Mouse (Mus musculus) thymus, postnatal 36 days (tissue): ENCODE results near the gene Pls3.

Source experiments
- DNase-seq, 2 experiments: peaks; one replicate each; pipeline ENCODE4 v3.0.0; 2022; ENCODE audit warnings: mixed read lengths in 2 of 2

The Pls3 gene

DNA sequence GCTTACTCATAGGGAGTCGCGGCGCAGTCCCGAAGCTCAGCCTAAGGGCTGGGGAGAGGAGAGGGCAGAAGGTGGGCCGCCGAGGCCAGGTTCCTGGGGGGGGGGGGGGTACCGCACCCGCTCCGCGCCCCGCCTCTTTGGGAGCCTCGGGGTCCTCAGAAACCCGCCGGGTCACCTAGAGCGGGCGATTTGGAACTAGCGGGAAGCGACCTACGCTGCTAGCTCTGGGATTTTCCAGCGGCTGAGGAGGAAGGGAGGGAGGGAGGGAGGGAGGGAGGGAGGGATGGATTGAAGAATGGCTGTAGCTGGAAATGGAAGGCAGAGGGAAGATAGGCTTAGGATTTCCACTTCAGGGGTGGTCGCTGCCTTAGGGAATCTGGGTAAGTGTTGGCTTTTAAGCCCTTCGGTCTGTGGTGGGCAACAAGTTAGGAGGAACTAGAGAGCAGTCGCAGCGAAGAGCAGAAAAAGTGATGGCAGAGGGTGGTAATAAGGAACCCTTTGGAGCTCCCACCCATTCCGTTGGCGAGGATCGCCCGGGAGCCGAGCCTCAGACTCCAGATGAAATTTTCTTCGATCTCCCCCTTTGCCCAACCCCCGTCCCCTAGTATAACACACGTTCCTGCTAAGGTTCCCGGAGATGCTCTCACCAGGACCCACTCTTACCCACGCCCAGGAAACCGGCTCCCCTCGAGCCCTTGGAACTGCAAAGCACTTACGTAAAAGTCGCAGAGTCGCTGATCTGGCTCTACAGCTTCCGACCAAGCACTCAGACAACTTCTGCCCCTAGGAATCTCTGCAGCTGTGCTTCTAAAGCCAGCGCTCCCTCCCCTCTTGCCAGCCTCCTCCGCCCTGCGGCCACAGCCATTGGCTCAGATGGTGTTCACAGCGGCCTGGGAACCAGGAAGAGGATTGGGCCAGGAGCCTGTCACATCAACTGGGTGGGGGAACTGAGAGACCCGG is at the start of gene Pls3:
Gene Pls3 (minus strand): TSS at position 851 of the 960 bp plus-strand sequence.
- DNase-seq: peak; percentile 37 to 43

DNA sequence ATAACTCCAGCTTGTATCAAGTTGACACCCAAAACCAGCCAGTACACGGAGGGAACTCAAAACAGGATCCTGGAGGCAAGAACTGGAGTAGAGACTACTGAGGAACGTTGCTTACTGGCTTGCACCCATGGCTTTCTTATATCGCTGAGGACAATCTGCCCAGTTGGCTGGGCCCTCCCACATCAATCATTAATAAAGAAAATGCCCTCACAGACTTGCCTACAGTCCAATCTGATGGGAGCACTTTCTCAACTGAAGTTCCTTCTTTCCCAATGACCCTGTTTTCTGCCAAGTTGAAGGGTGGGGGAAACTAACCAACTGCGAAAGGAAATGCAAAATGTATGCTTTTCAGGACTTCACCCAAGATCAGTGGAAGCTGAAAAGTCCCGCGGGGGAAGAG is 20.7 kb upstream of the Pls3 start:
- no peak for DNase-seq

DNA sequence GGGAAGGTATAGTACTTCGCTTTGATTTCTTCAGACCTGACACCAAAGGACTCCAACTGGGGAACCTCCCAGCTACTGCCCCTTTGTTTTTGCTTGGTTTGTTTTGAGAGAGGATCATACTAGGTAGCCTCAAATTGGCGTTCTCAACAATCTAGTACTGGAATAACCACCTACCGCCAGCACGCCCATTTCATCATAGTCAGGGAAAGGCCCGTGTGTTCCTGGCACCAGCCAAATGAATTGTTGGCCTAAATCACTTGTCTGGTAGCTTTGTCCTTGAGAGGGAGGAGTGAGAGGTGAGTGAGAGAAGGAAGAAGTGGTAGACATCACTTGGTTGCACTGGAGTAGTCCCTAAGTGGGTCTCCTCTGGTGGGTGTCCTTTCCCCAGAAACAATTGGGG is 584 bp upstream of the Pls3 start:
- no peak for DNase-seq

DNA sequence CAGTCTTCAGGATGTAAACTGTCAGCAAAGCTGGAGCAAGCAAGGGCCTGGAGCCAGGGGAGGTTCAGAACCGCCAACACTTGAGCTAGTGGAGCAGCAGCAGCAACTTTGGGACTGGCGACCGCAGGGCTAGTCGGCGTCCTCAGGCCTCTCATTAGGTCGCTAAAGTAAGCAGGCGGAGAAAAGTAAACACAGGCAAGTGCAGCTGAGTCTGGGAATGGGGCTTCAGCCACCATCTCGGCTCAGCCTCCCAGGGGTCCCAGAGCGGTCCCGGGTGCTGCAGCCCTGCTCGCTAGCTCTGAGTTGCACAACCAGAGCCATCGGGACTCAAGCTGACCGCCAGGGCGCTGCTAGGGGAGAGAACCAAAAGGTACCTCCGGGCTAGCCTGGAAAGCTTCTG is 1.2 kb downstream of the Pls3 start:
- DNase-seq: no peak

DNA sequence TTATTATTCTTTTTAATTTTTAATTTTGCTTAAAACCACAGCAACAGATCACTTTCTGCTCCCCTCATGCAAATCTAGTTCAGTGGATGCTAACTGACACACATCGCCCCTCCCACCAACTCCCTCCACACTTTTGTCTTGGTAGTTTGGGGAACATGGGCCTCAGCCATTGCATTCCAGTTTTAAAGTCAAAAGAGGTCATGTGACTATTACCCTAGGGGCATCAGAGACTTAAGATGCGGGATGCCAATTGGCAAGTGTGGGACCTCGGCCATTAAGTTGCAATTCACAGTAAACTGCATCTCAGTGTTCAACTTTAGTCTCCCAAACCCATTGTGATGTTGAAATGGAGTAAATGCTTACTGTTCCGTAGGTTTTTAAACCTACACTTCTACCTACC is 1.7 kb downstream of the Pls3 start:
- no peak for DNase-seq

DNA sequence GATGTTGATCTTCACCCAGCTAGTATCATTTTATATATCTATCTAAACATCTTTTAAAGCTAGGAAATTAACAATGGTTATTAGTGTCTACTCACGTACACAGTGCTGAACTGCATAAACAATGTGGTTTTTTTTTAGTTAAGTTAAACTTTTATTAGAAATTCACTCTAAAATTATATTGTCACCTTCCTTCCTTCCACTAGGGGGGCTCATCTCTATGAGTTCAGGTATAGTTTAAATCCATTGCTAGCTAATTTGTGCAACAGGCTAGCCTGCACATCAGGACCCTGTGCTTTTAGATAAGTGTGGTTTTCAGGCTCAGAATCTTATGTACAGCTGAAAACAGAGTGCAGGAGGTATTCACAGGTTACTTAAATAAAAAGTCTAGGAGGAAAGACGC is 3.1 kb downstream of the Pls3 start:
- DNase-seq: no peak

DNA sequence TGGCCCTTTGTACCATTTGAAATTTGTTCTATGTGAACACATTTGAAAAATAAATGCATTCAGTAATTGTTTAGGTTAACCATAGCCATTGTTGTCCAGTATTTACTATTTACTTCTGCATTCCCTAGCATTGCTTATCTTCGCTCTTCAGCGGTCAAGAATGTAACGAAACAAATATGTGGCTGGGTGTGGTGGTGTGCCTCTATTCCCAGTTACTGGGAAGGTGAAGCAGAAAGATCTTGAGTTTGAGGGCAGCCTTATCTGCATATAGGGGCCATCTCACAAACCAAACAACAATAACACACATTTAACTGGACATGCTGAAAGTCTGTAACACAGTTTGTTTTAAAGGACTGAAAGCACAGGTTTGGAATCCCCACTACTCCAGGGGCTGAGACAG is 13.3 kb downstream of the Pls3 start:
- DNase-seq: no peak

DNA sequence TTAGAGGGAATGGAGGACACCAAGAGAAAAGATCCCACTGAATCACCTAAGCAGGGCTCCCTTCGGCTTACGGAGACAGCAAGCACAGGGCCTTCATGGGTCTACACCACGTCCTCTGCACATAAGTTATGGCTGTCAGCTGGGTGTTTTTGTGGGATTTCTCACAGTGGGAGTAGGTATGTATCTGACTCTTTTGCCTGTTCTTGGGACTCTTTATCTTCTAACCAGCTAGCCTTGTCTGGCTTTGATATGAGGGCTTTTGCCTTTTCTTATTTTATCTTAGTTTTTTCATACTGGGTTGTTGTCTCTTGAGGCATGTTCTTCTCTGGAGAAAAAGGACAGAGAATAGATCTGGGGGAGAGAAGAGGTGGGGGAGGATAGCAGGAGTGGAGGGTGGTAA is 20.7 kb downstream of the Pls3 start:
- no peak for DNase-seq

DNA sequence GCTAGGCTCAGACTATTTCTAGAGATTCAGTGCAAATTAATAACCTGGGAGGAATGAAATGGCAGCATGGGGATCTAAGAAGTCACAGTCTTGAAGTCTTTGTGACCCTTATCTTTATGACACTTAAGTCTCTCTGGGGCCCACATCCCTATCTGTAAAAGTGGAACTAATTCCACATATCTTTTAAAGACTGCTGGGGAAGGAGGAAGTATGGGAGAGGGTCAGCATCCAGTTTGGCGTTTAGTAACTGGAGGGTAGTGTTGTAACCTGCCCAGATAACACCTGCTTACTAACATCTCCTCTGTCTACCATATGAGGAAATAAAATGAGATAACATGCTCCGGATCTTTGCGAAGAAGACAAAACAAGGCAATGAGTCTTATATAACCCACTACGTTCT is 30.7 kb downstream of the Pls3 start:
- DNase-seq: no peak

DNA sequence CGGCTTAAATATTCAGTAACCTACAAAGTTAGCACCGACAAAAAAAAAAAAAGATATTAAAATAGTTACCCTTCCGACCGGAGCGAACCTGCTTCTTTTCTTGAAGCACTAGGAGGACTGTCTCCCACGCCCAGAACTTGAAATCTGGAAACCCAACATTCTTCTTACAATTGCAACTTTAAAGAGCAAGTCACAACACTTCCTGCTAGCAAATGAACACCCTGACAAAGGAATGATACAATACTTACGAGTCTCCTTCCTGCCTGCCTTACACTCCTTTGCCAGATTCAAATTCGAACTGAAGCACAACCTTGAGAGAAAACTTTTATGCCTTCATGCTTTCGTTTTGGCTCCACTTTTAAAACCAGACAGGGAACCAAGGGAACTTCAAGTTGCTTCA is 32.1 kb downstream of the Pls3 start:
- no peak for DNase-seq

DNA sequence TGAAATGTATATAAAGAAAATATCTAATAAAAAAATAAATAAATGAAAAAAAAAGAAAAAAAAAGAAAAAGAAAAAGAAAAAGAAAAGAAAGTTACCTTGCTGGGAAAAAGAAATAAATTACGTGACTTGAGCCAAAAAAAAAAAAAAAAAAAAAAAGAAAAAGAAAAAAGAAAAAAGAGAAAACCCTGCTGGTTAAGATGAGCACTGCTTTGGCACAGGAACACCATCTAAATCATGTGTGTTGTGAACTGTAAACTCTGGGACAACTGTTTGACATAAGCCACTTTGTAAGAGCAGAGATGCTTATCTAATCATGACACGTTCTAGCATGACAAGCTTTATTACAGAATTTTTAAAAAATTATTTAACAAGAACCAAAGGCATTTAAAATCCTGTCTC is 32.9 kb downstream of the Pls3 start:
- DNase-seq: no peak

DNA sequence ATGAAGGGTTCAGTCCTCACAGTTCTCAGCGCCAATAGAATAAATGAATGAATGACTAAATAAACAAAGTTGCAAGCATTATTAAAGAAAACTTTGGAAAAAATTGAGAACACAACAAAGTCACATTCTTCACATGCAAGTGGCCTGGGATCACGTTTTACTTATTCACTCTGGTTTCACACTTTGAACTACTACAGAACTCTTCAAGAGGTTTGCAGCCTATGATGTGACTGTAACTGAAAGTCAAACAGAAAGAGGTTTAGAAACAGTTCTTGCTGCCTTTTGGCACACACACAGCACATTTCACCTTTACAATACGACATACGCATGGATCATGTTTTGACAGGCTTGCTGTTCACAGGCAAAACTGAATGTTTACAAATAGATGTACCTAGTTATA is 34.7 kb downstream of the Pls3 start:
- DNase-seq: no peak

DNA sequence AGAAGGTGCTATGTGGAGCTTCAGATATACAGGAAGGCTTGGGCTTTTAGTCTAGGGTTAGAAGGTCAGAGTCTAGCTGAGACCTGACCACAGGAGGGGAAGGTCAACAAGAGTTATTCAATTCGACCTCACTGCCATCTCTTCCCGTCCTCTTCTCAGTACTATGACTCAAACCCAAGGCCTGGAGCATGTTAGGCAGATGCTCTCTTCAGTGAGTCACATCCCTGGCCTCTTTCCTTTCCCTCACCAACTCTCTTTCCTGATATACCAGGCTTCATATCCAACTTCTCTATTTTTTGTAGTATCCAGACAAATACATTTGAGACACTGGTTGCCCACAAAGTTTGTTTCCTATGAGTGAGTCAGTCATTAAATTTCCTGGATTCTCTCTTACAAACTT is 40.1 kb downstream of the Pls3 start:
- DNase-seq: no peak

DNA sequence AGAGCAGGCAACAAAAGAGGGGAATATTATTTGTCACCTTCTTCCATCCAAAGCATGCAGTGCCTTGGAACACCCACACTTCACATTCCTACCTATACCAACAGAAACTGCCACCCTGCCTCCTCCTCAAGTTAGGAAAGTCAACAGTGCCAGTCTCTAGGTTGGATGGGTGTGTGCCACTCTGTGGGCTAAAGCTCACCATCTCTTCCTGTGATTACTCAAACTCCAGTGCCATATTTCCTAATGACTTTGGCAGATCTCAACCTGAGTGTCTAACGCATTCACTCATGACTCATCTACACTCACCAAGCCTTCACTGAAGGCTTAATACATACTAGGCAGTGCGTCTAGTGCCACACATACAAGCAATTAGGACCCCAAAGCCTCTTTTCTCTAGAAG is 40.7 kb downstream of the Pls3 start:
- no peak for DNase-seq

DNA sequence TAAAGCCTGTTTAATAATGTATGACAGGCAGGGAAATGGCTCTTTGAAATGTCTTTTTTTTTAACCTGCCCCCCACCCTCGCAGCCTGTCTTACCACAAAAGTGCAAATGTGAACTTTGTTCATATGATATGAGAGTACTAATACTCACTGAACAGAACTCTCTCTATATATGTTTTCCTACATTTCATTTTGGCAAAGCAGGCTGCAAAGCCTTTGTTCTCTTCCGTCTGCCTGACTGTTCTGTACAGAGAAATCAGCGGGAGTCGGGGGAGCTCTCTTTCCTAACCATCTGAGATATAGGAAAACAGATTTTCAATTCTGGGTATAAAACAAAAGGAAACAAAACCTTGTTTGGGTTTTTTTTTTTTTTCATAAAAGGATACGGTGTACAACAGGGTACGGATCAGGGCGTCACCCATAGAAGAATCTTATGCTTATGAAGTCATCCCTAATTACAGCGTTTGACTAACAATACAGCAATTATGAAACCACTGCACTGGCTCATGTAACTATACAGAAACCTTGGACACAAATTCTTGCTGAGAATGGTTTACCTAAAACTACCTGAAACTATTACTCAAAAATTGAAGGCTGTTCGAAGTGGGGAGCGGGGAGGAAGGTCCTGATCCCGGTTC is 41.9 kb downstream of the Pls3 start:
- no peak for DNase-seq

DNA sequence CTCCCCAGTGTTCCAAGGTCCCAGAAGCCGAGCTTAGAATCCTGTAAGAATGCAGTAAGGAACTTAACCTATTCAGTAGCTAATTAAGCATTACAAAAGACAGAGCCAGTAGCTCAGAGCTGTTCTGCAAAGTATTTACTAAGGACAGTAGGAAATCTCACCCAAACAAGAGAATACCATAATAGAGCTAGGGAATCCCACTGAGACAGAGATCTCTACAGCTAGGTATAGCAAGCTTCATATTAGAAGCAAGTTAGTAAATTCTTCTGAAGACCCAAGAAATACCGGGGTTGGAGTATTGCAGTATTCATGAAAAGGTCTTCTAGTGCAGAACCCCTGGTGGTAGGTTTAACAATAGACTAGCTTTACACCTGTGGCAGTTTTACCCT is 45.1 kb downstream of the Pls3 start:
- no peak for DNase-seq

DNA sequence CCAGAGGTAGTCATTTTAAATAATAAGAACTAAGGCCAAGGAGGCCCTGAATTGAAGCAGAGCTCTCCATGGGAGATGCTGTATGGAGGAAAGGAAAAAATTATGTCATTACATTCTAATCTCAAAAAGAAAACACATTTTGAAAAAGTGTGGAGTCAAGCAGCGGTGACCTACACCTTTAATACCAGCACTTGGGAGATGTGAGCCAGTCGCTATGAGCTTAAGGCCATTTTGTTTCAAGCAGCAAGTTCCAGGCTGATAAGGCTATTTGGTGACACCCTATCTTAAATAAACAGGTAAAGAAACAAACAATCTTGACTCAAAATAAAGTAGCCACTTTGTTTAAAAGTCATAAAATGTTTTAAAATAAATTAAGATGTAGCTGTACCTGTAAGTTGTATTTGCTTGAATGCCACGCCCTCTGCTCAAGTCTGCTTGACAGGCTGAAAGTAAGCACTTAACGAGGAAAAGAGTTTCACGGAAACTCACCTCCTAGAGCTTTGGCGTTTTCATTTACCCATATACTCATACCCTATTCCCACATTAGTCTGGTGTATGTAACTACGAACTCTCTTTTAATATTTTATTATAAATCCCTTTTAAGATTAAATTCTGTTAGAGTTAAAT is 45.6 kb downstream of the Pls3 start:
- DNase-seq: no peak

DNA sequence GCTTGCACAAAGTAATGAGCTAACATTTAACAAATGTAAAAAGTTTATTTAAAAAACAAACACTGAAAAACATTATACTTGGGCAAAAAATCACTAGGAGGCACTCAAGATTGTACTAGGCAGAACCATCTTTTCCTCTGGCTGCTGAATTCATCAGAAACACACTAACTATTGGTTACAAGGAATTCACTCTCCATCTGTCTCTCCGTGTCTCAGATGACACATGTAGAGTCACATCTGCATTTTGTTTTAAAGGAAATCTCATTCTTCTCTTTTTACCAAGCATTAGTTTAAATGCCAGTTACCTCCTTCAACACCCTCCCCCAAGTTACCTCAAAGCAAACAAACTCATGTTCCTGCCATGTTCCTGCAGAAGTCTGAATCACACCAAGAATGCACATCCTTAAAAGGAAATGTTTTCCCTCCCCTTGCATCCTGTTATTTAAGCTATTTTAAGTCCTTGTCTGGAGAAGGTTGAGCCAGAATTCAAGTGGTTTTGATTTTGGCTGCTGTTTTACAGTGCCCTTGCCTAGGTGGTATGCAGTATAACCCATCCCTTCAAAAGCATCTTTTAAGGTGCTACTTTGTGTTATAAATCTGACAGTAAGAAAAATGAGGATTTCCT is 56.2 kb downstream of the Pls3 start:
- no peak for DNase-seq

DNA sequence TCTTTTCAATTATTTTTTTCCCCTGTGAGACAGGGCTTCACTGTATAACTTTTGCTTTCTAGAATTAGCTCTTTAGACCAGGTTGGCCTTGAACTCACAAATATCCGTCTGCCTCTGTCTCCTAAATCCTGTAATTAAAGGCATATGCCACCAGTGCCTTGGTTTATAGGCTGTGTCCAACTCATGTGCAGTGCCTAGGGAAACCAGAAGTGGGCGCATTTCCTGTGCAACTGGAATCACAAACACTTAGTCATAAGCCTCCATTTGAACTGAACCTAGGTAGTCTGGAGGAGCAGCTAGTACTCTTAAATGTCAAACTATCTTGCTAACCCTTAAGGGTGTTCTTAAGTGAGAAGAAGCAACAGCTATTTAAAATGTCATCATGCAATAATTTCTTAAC is 60.0 kb downstream of the Pls3 start:
- no peak for DNase-seq

DNA sequence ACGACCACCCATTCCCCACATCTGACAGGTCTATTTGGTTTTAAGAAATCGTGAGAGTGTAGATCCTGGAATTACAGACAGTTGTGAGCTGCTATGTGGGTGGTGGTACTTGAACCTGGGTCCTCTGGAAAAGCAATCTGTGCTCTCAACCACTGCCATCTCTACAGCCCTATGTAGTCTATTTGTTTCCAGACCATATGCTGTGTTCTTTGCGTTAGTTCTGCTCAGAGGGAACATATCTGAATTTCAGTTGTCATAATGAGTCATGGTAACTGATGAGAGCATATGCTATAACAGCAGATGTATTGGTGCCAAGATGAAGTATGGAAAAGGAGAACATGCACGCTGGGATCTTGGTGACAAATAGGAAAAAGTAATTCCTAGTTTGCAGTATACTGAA is 60.9 kb downstream of the Pls3 start:
- DNase-seq: no peak

DNA sequence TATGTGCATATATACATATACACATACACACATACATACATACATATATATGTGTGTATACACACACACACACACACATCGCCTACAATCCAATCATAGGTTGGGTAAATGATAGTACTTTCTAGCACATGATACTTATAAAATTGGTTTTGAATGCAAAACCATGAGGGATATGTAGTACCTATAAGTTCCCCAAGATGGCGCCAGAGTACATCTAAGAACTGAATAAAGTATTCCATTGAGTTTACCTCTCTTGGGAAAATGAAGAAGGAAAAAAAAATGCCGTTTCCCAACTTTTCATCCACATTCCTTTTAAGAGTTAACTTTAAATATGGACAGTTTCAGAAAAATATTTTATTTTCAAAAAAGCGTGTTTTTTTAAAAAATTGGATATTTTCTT is 78.4 kb downstream of the Pls3 start:
- DNase-seq: no peak

DNA sequence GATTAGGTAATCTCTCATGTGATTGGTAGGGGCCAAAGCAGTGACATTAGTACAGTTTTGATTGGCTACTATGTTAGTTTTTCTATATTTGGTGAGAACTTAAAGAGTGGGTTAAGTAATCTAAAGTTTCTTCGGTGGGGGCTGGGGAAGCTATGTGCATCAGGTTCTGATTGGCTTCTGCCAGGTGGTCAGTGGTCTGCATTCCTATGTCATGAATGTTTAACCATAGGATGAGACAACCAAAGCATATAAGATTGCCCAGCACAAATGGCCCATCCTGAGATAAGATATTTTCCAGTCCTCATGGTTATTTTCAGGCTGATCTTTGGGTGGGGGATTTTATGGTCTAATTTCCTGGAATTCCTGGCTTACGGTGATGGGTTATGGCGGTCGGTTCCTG is 95.2 kb downstream of the Pls3 start:
- no peak for DNase-seq

DNA sequence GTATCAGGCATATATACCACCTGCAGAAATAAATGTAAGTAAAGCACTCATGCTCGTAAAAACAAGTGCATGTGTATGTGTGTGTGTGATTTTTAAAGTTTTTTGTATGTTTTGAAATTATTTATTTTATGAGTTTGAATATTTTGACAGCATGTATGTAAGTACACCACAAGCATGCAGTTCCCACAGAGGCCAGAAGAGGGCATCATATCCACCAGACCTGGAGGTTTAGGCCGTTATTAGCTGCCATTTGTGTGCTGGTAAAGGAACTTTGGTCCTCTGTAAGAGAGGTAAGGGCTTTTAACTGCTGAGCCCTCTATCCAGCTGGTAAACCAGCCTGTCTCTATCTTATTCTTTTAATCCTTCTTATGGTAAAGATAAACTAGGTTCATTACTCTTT is 97.5 kb downstream of the Pls3 start:
- peak in 1 of 2 experiments; percentile 13 for DNase-seq
